Mouse (Mus musculus) bone marrow macrophage, adult 2 months (primary cell): ENCODE measurements around the gene Eif3m.

ENCODE experiments used
- CTCF ChIP-seq: IDR thresholded peaks from 2 replicates; pipeline ENCODE4 v1.5.1; 2012; ENCODE audit warnings: low read depth, mild to moderate bottlenecking, low read length, moderate library complexity
- POLR2A ChIP-seq: IDR thresholded peaks from 2 replicates; pipeline ENCODE4 v1.6.1; 2012; ENCODE audit warnings: mild to moderate bottlenecking, low read depth, low read length, borderline replicate concordance

GRCm38 (mm10) chr2:105038879-105039278 lies 22.0 kb upstream of the Eif3m start:
- TF ChIP-seq CTCF (no peak), POLR2A (no peak)
